Comparison of ENCODE assay signal across 8 mouse cellular contexts in genomic region chr11:95750995-95751394, GRCm38 (mm10). TPM values are rescaled to one million over a fixed set of nuclear protein-coding genes. Genes with fewer than 3 reads are reported as not detected.
A peak's percentile ranks its signal among the peaks of the same experiment; 100 is the strongest.
DNase-seq lines count a peak whose midpoint lies in the region; ATAC-seq and TF ChIP-seq lines count a peak whose summit lies in the region.

No protein-coding gene starts in this region.

- H3K9me3 ChIP-seq in midbrain, embryonic 14.5 days (ENCODE audit: control insufficient read depth, low read length): no peaks in the 10 kb centered on the region
- no peaks in the 10 kb centered on the region for H3K9me3 ChIP-seq in midbrain, embryonic 13.5 days
- H3K9me3 ChIP-seq in limb, embryonic 13.5 days: peaks cover 2% of the 10 kb centered on the region; the same call in 1 of the 2 replicates

- no peak for ATAC-seq in midbrain, embryonic 14.5 days (ENCODE audit: low FRiP score, low TSS enrichment)
- no peak for ATAC-seq in midbrain, embryonic 13.5 days
- ATAC-seq in frontal cortex, adult (ENCODE audit: low TSS enrichment): peak; percentile 57; the same call in 1 of the 2 replicates
- 0 out of 2 replicates have a peak, but pooled peaks have one; percentile 59 for ATAC-seq in limb, embryonic 13.5 days (ENCODE audit: low FRiP score, low read depth)

- H3K4me1 ChIP-seq in midbrain, embryonic 14.5 days (ENCODE audit: control insufficient read depth, insufficient read depth, low read length): no peaks in the 10 kb centered on the region
- no peaks in the 10 kb centered on the region for H3K4me1 ChIP-seq in midbrain, embryonic 13.5 days (replicated peaks)
- H3K4me1 ChIP-seq in kidney, adult 2 months (ENCODE audit: control insufficient read depth, insufficient read depth, low read length): no peaks in the 10 kb centered on the region
- peaks cover 11% of the 10 kb centered on the region; the same call in 1 of the 2 replicates for H3K4me1 ChIP-seq in limb, embryonic 13.5 days
- H3K4me1 ChIP-seq in thymus, adult 2 months (replicated peaks; ENCODE audit: control insufficient read depth, insufficient read depth, low read length): 0 out of 2 replicates have a peak, but pooled peaks cover 2% of the 10 kb centered on the region

- TF ChIP-seq CTCF in kidney, adult 2 months (conservative IDR thresholded peaks at IDR 0.05; ENCODE audit: insufficient read depth, insufficient read length, low read depth, low read length): peak; percentile 94
- TF ChIP-seq CTCF in thymus, adult 2 months (IDR thresholded peaks at IDR 0.05; ENCODE audit: borderline replicate concordance, control insufficient read depth, extremely low read depth, insufficient read depth, low read length, poor library complexity): peak; percentile 33; the same call in 1 of the 2 replicates

- no peak overlapping the region for H3K9ac ChIP-seq in midbrain, embryonic 14.5 days (replicated peaks; ENCODE audit: low read length)
- H3K9ac ChIP-seq in midbrain, embryonic 13.5 days (replicated peaks): no peak overlapping the region
- H3K9ac ChIP-seq in limb, embryonic 13.5 days: no peak overlapping the region

- H3K27me3 ChIP-seq in midbrain, embryonic 14.5 days (ENCODE audit: control insufficient read depth, insufficient read depth, low read length): no peaks in the 10 kb centered on the region
- no peaks in the 10 kb centered on the region for H3K27me3 ChIP-seq in midbrain, embryonic 13.5 days
- H3K27me3 ChIP-seq in kidney, adult 2 months (replicated peaks; ENCODE audit: control insufficient read depth, insufficient read depth, low read length): no peaks in the 10 kb centered on the region
- no peaks in the 10 kb centered on the region for H3K27me3 ChIP-seq in limb, embryonic 13.5 days
- no peaks in the 10 kb centered on the region for H3K27me3 ChIP-seq in thymus, adult 2 months (ENCODE audit: control insufficient read depth, insufficient read depth, low read length)

- peaks cover 49% of the 10 kb centered on the region for H3K36me3 ChIP-seq in midbrain, embryonic 14.5 days (ENCODE audit: control insufficient read depth, insufficient read depth, low read length)
- peaks cover 43% of the 10 kb centered on the region for H3K36me3 ChIP-seq in midbrain, embryonic 13.5 days
- H3K36me3 ChIP-seq in kidney, adult 2 months (ENCODE audit: control insufficient read depth, insufficient read depth, low read length): no peaks in the 10 kb centered on the region
- peaks cover 56% of the 10 kb centered on the region for H3K36me3 ChIP-seq in limb, embryonic 13.5 days
- peaks cover 52% of the 10 kb centered on the region for H3K36me3 ChIP-seq in thymus, adult 2 months (ENCODE audit: control insufficient read depth, insufficient read depth, low read length)

- H3K4me3 ChIP-seq in midbrain, embryonic 14.5 days (replicated peaks; ENCODE audit: low read depth, low read length): no peak overlapping the region
- no peak overlapping the region for H3K4me3 ChIP-seq in midbrain, embryonic 13.5 days (replicated peaks)
- H3K4me3 ChIP-seq in kidney, adult 2 months (ENCODE audit: insufficient read depth, low read depth, low read length): no peak overlapping the region
- H3K4me3 ChIP-seq in limb, embryonic 13.5 days: no peak overlapping the region
- no peak overlapping the region for H3K4me3 ChIP-seq in thymus, adult 2 months (ENCODE audit: control insufficient read depth, insufficient read depth, low read length)

- no peak overlapping the region for H3K27ac ChIP-seq in midbrain, embryonic 14.5 days (replicated peaks; ENCODE audit: low read depth, low read length)
- no peak overlapping the region for H3K27ac ChIP-seq in midbrain, embryonic 13.5 days
- no peak overlapping the region for H3K27ac ChIP-seq in kidney, adult 2 months (ENCODE audit: insufficient read depth, low read depth, low read length)
- H3K27ac ChIP-seq in limb, embryonic 13.5 days: no peak overlapping the region
- no peak overlapping the region for H3K27ac ChIP-seq in thymus, adult 2 months (ENCODE audit: control insufficient read depth, insufficient read depth, low read length)

- TF ChIP-seq POLR2A in kidney, adult 2 months (IDR thresholded peaks at IDR 0.05; ENCODE audit: low read depth, low read length): no peak
- TF ChIP-seq POLR2A in thymus, adult 2 months (IDR thresholded peaks at IDR 0.05; ENCODE audit: control insufficient read depth, extremely low read depth, insufficient read depth, low read length, poor library complexity): no peak

- WGBS in midbrain, embryonic 14.5 days: 0% methylated on average over 1 of the region's 1 CpGs
- WGBS in midbrain, embryonic 13.5 days: 0% methylated on average over 1 of the region's 1 CpGs
- WGBS in kidney, adult 2 months: 7% methylated on average over 1 of the region's 1 CpGs
- WGBS in limb, embryonic 13.5 days: 31% methylated on average over 1 of the region's 1 CpGs
- 6% methylated on average over 1 of the region's 1 CpGs for WGBS in thymus, adult 2 months

- H3K4me2 ChIP-seq in midbrain, embryonic 14.5 days (ENCODE audit: low read length): no peak overlapping the region
- no peak overlapping the region for H3K4me2 ChIP-seq in midbrain, embryonic 13.5 days (replicated peaks)
- no peak overlapping the region for H3K4me2 ChIP-seq in limb, embryonic 13.5 days (replicated peaks)

- peak; percentile 89 for DNase-seq in midbrain, embryonic 14.5 days
- DNase-seq in c-Kit-negative CD71-positive TER-119-positive erythroid progenitor cells, embryonic 14.5 days (ENCODE audit: low read depth, low spot score): peak; percentile 63
- peak; percentile 84 for DNase-seq in kidney, adult 2 months
- peak; percentile 59 for DNase-seq in ovary, postnatal 10 days (ENCODE audit: low spot score)
- DNase-seq in thymus, adult 2 months: peak; percentile 78

RNA-seq across cellular contexts. Expression of gene B130006D01Rik, which starts 27.6 kb away (rescaled TPM):
- polyA plus RNA-seq in midbrain, embryonic 14.5 days (2014; fragmentation: Nextera tagmentation; extraction: Ambion mirVana): 1.4 and 1.5 TPM in 2 replicates
- polyA plus RNA-seq in midbrain, embryonic 13.5 days (2015; fragmentation: Nextera tagmentation; extraction: Ambion mirVana): 1.5 and 2.0 TPM in 2 replicates
- 0.03 and 0.07 TPM in 2 replicates for polyA plus RNA-seq in kidney, adult 2 months (2012; rRNA removed)
- 2.0 TPM in 2 replicates for polyA plus RNA-seq in limb, embryonic 13.5 days (2015; fragmentation: Nextera tagmentation; extraction: Ambion mirVana)
- 0.34 and 0.38 TPM in 2 replicates for polyA plus RNA-seq in thymus, adult 2 months (2012; rRNA removed)

RNA-seq across cellular contexts. Expression of gene Zfp652, which starts 38.5 kb away (rescaled TPM):
- 13.1 and 15.7 TPM in 2 replicates for polyA plus RNA-seq in midbrain, embryonic 14.5 days (2014; fragmentation: Nextera tagmentation; extraction: Ambion mirVana)
- 29.0 and 32.1 TPM in 2 replicates for polyA plus RNA-seq in midbrain, embryonic 13.5 days (2015; fragmentation: Nextera tagmentation; extraction: Ambion mirVana)
- polyA plus RNA-seq in kidney, adult 2 months (2012; rRNA removed): 10.9 and 11.4 TPM in 2 replicates
- polyA plus RNA-seq in limb, embryonic 13.5 days (2015; fragmentation: Nextera tagmentation; extraction: Ambion mirVana): 26.8 and 26.9 TPM in 2 replicates
- polyA plus RNA-seq in thymus, adult 2 months (2012; rRNA removed): 34.1 and 38.6 TPM in 2 replicates

Comparison
In these comparisons a context has a peak if more than half of its experiments do, and no peak if none do; other contexts are left out.
1. ATAC-seq: peak in frontal cortex, adult (single experiment) and limb, embryonic 13.5 days (single experiment); none in midbrain, embryonic 14.5 days (single experiment) and midbrain, embryonic 13.5 days (single experiment).
2. Peak in every context shown above with its lines, with median percentiles within 50 percentile points of each other: DNase-seq.